ENCODE assay signal across 11 mouse cellular contexts in genomic region chr12:71954180-71954935, GRCm38 (mm10).
A peak's percentile ranks its signal among the peaks of the same experiment; 100 is the strongest.
DNase-seq lines count a peak whose midpoint lies in the region; ATAC-seq and TF ChIP-seq lines count a peak whose summit lies in the region.
"Had no signal": no experiment of that assay in that cellular context is flagged by ENCODE, and none has a peak within 500 bp of the region (broad histone marks: within the 10 kb centered on the region; RNA-seq: fewer than 3 reads in every experiment).

No protein-coding gene starts in this region.

- H3K4me1 ChIP-seq in kidney, embryonic 14.5 days (ENCODE audit: control insufficient read depth, insufficient read depth, low read length) = no peaks in the 10 kb centered on the region
- H3K4me1 ChIP-seq in intestine, postnatal 0 days (replicated peaks; ENCODE audit: control insufficient read depth, insufficient read depth, low read length) = peaks cover 3% of the 10 kb centered on the region

- H3K36me3 ChIP-seq in kidney, embryonic 14.5 days (ENCODE audit: control insufficient read depth, insufficient read depth, low read length) = peaks cover 13% of the 10 kb centered on the region; the same call in 1 of the 2 replicates
- H3K36me3 ChIP-seq in intestine, postnatal 0 days (ENCODE audit: control insufficient read depth, insufficient read depth) = peaks cover 30% of the 10 kb centered on the region

- TF ChIP-seq CTCF in intestine, postnatal 0 days (IDR thresholded peaks at IDR 0.05; ENCODE audit: low read depth) = no peak

- H3K27ac ChIP-seq in kidney, embryonic 14.5 days (ENCODE audit: low read depth, low read length) = no peak overlapping the region
- H3K27ac ChIP-seq in intestine, postnatal 0 days (ENCODE audit: low read depth, low read length) = no peak overlapping the region

- ATAC-seq in kidney, embryonic 14.5 days (ENCODE audit: low FRiP score, low TSS enrichment) = no peak
- no peak for ATAC-seq in intestine, postnatal 0 days

- H3K27me3 ChIP-seq in kidney, embryonic 14.5 days (ENCODE audit: control insufficient read depth, insufficient read depth, low read length) = no peaks in the 10 kb centered on the region
- H3K27me3 ChIP-seq in intestine, postnatal 0 days (replicated peaks; ENCODE audit: control insufficient read depth, insufficient read depth, low read length) = no peaks in the 10 kb centered on the region
- H3K27me3 ChIP-seq: megakaryocyte, embryonic 14.5 days had no signal

- 72% methylated on average over 5 of the region's 5 CpGs for WGBS in kidney, embryonic 14.5 days
- 34% methylated on average over 5 of the region's 5 CpGs for WGBS in intestine, postnatal 0 days

- no peak overlapping the region for H3K4me2 ChIP-seq in kidney, embryonic 14.5 days (replicated peaks; ENCODE audit: low read depth, low read length)
- no peak overlapping the region for H3K4me2 ChIP-seq in intestine, postnatal 0 days (replicated peaks; ENCODE audit: low read depth)

- no peaks in the 10 kb centered on the region for H3K9me3 ChIP-seq in kidney, embryonic 14.5 days (ENCODE audit: control insufficient read depth, low read length)
- no peaks in the 10 kb centered on the region for H3K9me3 ChIP-seq in intestine, postnatal 0 days (ENCODE audit: control insufficient read depth)
- H3K9me3 ChIP-seq: megakaryocyte, embryonic 14.5 days had no signal

- H3K9ac ChIP-seq in kidney, embryonic 14.5 days (ENCODE audit: low read depth, low read length) = no peak overlapping the region
- H3K9ac ChIP-seq in intestine, postnatal 0 days (ENCODE audit: low read depth, low read length) = no peak overlapping the region

- peak; percentile 24 for DNase-seq in cerebellum, adult 9-10 months
- DNase-seq in cerebellum, adult 11 months = no peak
- DNase-seq in kidney, adult 11 months = peak; percentile 37
- DNase-seq in right cerebral cortex, adult 18-20 months = peak; percentile 51
- DNase-seq in right cerebral cortex, postnatal 14 days = no peak
- DNase-seq in right cerebral cortex, postnatal 25 days = peak; percentile 37
- DNase-seq: cerebellum, adult 8-10 months; gastrocnemius, postnatal 14 days had no signal

- H3K4me3 ChIP-seq in kidney, embryonic 14.5 days (ENCODE audit: low read length) = no peak overlapping the region
- H3K4me3 ChIP-seq in intestine, postnatal 0 days (ENCODE audit: low read depth, low read length) = no peak overlapping the region
- H3K4me3 ChIP-seq: megakaryocyte, embryonic 14.5 days had no signal

Comparison
In these comparisons a context has a peak if more than half of its experiments do, and no peak if none do; other contexts are left out.
1. DNase-seq: peak in cerebellum, adult 9-10 months (single experiment), kidney, adult 11 months (single experiment), right cerebral cortex, adult 18-20 months (single experiment) and right cerebral cortex, postnatal 25 days (single experiment); none in cerebellum, adult 11 months (single experiment) and right cerebral cortex, postnatal 14 days (single experiment).